Mouse (Mus musculus) heart, embryonic 16.5 days (tissue): ENCODE measurements around the gene Cdc42ep1. TPM values are rescaled to one million over a fixed set of nuclear protein-coding genes. Genes with fewer than 3 reads are reported as not detected.
A peak's percentile ranks its signal among the peaks of the same experiment; 100 is the strongest.
"Not testable (repeated sequence)": the region's sequence is repeated elsewhere in the genome, so short reads cannot be mapped to it uniquely, and the experiment has no call there.

Experiments used
- ATAC-seq: fragments of 200-750 bp; cut with Nextera tagmentation; replicated peaks from 2 replicates; pipeline ENCODE4 v1.8.0; 2017; ENCODE audit warnings: moderate number of reproducible peaks; ENCODE audit not compliant: insufficient read depth, low FRiP score; ENCODE audit errors: extremely low read depth
- H3K27ac ChIP-seq: fragments of 300-500 bp; sonication (generic); 2 replicates; pipeline ENCODE4 v1.5.1; 2014; ENCODE audit warnings: mild to moderate bottlenecking, low read length, control low read depth, moderate library complexity
- H3K27me3 ChIP-seq: fragments of 300-500 bp; sonication (generic); 2 replicates; pipeline ENCODE4 v1.6.1; 2014; ENCODE audit warnings: low read length, mixed read lengths; ENCODE audit not compliant: control insufficient read depth, insufficient read depth
- H3K36me3 ChIP-seq: fragments of 300-500 bp; sonication (generic); 2 replicates; pipeline ENCODE4 v1.6.1; 2014; ENCODE audit not compliant: control insufficient read depth, insufficient read depth
- H3K4me1 ChIP-seq: fragments of 300-500 bp; sonication (generic); 2 replicates; pipeline ENCODE4 v1.6.1; 2014; ENCODE audit warnings: low read length, mixed read lengths; ENCODE audit not compliant: control insufficient read depth, insufficient read depth
- H3K4me2 ChIP-seq: fragments of 300-500 bp; sonication (generic); 2 replicates; pipeline ENCODE4 v1.6.1; 2014; ENCODE audit warnings: low read depth, mild to moderate bottlenecking, control low read depth, low read length
- H3K4me3 ChIP-seq: fragments of 300-500 bp; sonication (generic); 2 replicates; pipeline ENCODE4 v1.5.1; 2014; ENCODE audit warnings: mild to moderate bottlenecking, control low read depth, low read length
- H3K9ac ChIP-seq: fragments of 300-500 bp; sonication (generic); 2 replicates; pipeline ENCODE4 v1.6.1; 2014; ENCODE audit warnings: low read length, control low read depth
- H3K9me3 ChIP-seq: fragments of 300-500 bp; sonication (generic); replicated peaks from 2 replicates; pipeline ENCODE4 v1.6.1; 2016; ENCODE audit warnings: low read length; ENCODE audit not compliant: control insufficient read depth
- WGBS: fragments of 180-500 bp; shearing (Covaris S2); extraction: QIAGEN DNeasy Blood & Tissue Kit; methylation state at CpG from one replicate; pipeline ENCODE4 v1.1.7; 2014; 5-methylcytosine and 5-hydroxymethylcytosine counted together
- polyA plus RNA-seq: library from polyadenylated mRNA; unstranded; fragments of >200 nt; fragmentation: Nextera tagmentation; extraction: Ambion mirVana; gene quantifications from 2 replicates; pipeline ENCODE4 v1.2.1, GENCODE M21; 2015

The Cdc42ep1 gene
- polyA plus RNA-seq, 1 experiment from 2014 or later = 29.4 TPM

DNA sequence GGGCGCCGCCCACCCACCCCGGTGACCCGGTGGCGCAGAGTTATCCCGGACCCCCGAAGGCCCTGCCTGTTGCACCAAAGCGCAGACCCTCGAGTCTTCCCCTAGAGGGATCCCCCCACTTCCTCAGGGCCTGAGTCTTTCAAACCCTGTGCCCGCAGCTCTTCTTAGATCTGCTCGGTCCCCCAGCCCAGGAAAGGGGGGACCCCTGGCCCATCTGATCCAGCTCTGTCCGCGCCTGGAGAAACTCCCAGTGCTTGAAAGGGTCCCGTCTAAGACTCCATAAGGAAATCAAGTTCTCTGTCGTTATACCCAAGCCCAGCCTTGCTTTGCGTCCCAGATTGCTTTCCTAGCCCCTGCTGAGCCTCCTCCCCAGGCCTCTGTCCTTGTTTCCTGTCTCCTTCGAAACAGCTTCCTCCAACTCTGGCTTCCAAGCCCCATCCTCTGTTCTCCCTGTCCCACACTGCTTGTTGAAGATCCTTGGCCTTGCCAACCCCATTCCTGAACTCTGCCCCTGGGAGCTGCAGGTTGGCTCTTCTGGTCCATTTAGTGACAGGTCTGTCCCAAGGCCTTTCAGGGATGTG is 35.5 kb downstream of the Cdc42ep1 start:
- ATAC-seq = no peak; the same call in 1 of the 2 replicates
- H3K27me3 ChIP-seq = no peaks in the 10 kb centered on the region
- H3K4me2 ChIP-seq = peak overlapping the region; percentile 67
- H3K27ac ChIP-seq = peak overlapping the region; percentile 99
- H3K36me3 ChIP-seq = peaks cover 17% of the 10 kb centered on the region
- H3K4me3 ChIP-seq = peak overlapping the region; percentile 92
- H3K9me3 ChIP-seq = no peaks in the 10 kb centered on the region
- under 1% methylated on average over 17 of the region's 17 CpGs for WGBS
- peak overlapping the region; percentile 95 for H3K9ac ChIP-seq
- peaks cover 21% of the 10 kb centered on the region for H3K4me1 ChIP-seq

DNA sequence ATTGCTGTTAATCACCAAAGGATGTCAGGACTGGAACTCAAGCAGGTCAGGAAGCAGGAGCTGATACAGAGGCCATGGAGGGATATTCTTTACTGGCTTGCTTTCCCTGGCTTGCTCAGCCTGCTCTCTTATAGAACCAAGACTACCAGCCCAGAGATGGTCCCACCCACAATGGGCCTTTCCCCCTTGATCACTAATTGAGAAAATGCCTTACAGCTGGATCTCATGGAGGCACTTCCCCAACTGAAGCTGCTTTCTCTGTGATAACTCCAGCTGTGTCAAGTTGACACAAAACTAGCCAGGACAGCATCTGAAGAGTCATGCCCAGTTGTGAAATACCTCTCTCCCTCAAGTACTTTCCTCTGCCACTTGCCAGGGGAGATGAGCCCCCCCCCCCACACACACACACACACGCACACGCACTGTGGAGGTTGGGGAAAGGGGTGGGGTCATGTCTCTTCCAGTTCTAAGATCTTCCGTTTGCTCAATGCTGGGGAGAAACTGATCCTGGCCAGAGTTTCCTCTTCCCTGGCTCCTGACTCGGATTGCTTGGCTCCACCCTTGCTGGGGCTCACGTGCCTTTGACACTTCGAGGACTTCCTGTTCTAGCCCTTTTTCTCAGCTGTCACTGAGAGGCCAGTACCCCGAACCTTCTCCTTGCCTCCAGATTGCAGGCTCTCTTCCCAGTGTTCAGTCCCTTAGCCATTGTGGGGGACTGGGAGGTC is 36.5 kb downstream of the Cdc42ep1 start:
- 33% methylated on average over 7 of the region's 7 CpGs for WGBS
- not testable (repeated sequence) for H3K4me2 ChIP-seq, H3K9ac ChIP-seq

DNA sequence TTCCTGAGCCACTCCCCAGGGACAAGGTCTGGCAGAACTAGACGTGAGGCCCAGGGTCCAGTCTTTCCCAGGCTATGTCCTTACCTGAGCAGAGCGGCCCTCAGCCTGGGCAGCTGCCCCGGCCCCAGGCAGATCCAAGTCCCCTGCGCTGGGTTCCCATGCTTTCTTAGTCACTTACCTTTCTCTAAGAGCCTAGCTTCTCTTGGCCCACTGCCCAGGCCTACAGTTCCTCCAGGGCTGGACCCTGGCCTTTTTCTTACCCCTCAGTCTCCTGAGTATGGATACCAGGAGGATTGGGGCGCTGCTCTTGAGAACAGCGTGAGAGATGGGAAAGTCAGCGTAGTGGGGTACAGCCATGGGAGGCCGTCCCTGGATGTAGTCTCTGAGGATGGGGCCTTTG is 38.0 kb downstream of the Cdc42ep1 start:
- no peaks in the 10 kb centered on the region for H3K9me3 ChIP-seq
- no peak overlapping the region for H3K4me2 ChIP-seq
- H3K9ac ChIP-seq = no peak overlapping the region
- H3K27me3 ChIP-seq = no peaks in the 10 kb centered on the region
- no peak overlapping the region for H3K4me3 ChIP-seq
- H3K4me1 ChIP-seq = peaks cover 21% of the 10 kb centered on the region
- 89% methylated on average over 8 of the region's 8 CpGs for WGBS
- ATAC-seq = no peak
- peaks cover 38% of the 10 kb centered on the region for H3K36me3 ChIP-seq
- H3K27ac ChIP-seq = no peak overlapping the region

More for the DNA sequence above, 36.5 kb downstream of the Cdc42ep1 start:
- H3K36me3 ChIP-seq = peaks cover 24% of the 10 kb centered on the region
- peaks cover 21% of the 10 kb centered on the region for H3K4me1 ChIP-seq
- not testable (repeated sequence) for ATAC-seq, H3K27me3 ChIP-seq, H3K9me3 ChIP-seq, H3K4me3 ChIP-seq
- H3K27ac ChIP-seq = peak overlapping the region; percentile 27

DNA sequence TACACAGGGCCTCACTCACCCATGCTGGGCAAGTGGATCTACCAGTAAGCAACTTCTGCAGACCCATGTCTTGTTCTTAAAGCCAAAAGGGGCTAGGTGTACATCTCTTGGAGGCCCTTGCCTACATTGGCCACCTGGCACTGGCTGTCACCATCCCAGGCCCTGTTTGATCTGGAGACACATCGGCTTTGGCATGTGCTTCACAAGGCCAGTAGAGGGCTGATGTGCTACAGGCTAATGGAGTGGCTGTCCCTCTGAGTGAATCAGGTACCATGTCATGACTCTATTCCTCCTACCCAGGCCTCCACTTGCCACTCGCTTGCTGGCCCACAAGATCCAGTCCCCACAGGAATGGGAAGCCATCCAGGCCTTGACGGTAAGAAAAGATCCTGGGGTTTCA is 39.4 kb downstream of the Cdc42ep1 start:
- Histone ChIP-seq H3K4me3 (no peak overlapping the region), H3K9me3 (no peaks in the 10 kb centered on the region), H3K27ac (no peak overlapping the region), H3K4me1 (peaks cover 12% of the 10 kb centered on the region), H3K27me3 (no peaks in the 10 kb centered on the region), H3K9ac (no peak overlapping the region), H3K4me2 (no peak overlapping the region), H3K36me3 (peaks cover 52% of the 10 kb centered on the region)
- ATAC-seq = no peak
- 84% methylated on average over 3 of the region's 3 CpGs for WGBS

DNA sequence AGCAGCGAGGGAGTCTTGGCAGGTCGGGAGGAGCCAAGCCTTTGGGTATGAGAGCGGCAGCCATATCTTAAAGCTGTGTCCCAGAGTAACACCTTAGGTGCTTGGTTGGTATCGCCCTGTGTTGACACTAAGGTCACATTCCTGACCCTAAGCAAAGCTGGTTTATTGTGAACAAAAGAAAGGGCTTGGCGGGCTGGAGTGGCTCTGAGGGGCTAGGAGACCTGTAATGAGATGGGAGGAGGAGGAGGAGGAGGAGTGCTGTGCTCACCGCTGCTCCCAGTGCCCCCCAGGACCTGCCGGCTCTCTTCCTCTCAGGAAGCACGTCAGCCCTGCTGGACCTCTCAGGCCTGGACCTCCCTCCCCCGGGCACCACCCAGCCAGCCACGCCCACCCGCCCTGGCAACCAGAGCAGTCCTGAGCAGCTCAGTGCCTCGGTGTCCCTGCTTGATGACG is 47.0 kb downstream of the Cdc42ep1 start:
- Histone ChIP-seq H3K9me3 (no peaks in the 10 kb centered on the region), H3K4me1 (peaks cover 29% of the 10 kb centered on the region), H3K27ac (no peak overlapping the region), H3K27me3 (no peaks in the 10 kb centered on the region), H3K9ac (no peak overlapping the region), H3K4me2 (no peak overlapping the region), H3K4me3 (no peak overlapping the region), H3K36me3 (peaks cover 50% of the 10 kb centered on the region)
- no peak for ATAC-seq
- WGBS = 39% methylated on average over 13 of the region's 13 CpGs

DNA sequence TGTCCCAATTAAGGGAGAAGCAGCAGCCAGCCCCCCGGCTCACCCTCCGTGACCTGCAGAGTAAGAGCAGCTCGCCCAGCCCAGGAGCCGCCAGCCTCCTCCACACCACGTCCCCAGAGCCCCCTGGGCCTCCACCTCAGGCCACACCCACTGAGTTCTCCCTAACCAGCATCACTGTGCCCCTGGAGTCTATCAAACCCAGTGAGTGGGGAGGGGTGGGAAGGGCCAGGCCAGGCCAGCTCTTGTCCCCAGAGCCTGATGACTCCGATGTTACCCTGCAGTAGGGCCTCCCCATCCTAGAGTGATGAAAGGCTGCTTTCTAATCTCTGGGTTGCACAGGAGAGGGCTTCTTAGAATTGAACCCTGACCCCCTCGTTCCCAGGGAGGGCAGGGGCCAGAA is 50.0 kb downstream of the Cdc42ep1 start:
- no peak overlapping the region for H3K27ac ChIP-seq
- ATAC-seq = no peak
- H3K36me3 ChIP-seq = peaks cover 22% of the 10 kb centered on the region
- peak overlapping the region; percentile 3; the same call in 1 of the 2 replicates for H3K9ac ChIP-seq
- no peaks in the 10 kb centered on the region for H3K9me3 ChIP-seq
- no peak overlapping the region for H3K4me2 ChIP-seq
- H3K4me3 ChIP-seq = no peak overlapping the region
- H3K4me1 ChIP-seq = peaks cover 38% of the 10 kb centered on the region
- 49% methylated on average over 7 of the region's 7 CpGs for WGBS
- no peaks in the 10 kb centered on the region for H3K27me3 ChIP-seq

DNA sequence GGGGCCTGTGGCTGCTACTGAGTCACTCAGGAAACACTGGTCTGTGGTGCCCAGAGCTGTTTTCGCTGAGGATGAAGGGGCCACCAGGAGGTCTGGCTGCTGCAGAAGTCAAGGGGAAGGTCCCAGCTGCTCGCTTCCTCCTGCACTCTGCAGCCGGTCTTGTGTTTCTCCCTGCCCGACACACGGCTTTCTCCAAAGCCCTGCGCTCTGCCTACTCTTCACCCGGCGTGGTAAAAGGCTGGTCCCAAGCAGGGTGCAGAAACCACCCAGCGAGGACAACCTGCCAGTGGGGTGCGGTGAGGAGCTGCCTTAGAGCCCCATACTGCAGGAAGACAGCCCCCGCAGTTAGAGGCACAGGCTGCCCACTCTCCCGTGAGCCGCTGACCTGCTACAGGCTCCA is 52.3 kb downstream of the Cdc42ep1 start:
- no peak for ATAC-seq
- no peaks in the 10 kb centered on the region for H3K27me3 ChIP-seq
- H3K4me2 ChIP-seq = no peak overlapping the region
- peaks cover 48% of the 10 kb centered on the region for H3K4me1 ChIP-seq
- no peaks in the 10 kb centered on the region for H3K9me3 ChIP-seq
- H3K9ac ChIP-seq = no peak overlapping the region
- no peak overlapping the region for H3K4me3 ChIP-seq
- 59% methylated on average over 13 of the region's 13 CpGs for WGBS
- H3K27ac ChIP-seq = peak overlapping the region; percentile 33
- peaks cover 11% of the 10 kb centered on the region for H3K36me3 ChIP-seq

DNA sequence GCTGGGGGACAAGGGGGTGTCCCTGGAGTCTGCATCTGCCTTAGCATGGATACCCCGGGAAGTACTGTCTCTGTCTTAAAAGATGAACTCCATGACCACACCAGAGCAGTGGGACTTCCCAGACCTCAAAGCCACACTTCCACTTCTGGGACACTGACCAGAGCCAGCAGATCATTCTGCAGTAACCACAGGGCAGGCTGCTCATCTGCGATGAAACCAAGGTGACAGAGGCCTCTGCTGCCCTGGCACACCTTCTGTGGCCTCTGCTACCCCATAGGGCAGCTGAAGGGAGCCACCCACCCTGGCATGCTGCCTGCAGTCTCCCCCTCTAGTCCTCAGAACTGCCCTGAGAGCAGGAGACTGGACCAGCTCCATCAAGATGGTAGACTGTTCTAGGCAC is 53.3 kb downstream of the Cdc42ep1 start:
- WGBS = 62% methylated on average over 2 of the region's 2 CpGs
- ATAC-seq = no peak
- H3K9ac ChIP-seq = no peak overlapping the region
- H3K36me3 ChIP-seq = peaks cover 11% of the 10 kb centered on the region
- no peak overlapping the region for H3K4me2 ChIP-seq
- no peak overlapping the region for H3K4me3 ChIP-seq
- H3K4me1 ChIP-seq = peaks cover 51% of the 10 kb centered on the region
- peak overlapping the region; percentile 9; the same call in 1 of the 2 replicates for H3K27ac ChIP-seq
- no peaks in the 10 kb centered on the region for H3K27me3 ChIP-seq
- no peaks in the 10 kb centered on the region for H3K9me3 ChIP-seq

DNA sequence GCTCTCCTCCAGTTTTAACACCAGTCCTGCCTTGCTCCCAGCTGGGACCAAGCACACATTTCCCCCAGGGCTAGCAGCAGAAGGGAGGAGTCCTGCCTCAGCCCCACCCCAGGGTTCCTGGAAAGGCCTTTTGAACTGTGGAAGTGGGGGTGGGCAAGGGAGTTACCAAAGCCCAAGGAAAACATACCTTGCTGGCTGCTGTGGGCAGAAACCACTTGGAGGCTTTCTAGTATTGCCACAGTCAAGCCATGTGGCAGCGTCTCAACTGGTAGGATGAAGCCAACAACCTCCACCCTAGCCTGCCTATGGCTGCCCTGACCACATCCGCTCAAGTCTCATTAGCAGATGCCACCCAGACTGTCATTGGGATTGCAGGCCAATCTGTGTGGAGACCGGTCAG is 53.7 kb downstream of the Cdc42ep1 start:
- Histone ChIP-seq H3K36me3 (peaks cover 9% of the 10 kb centered on the region), H3K4me3 (no peak overlapping the region), H3K27ac (peak overlapping the region; percentile 9; the same call in 1 of the 2 replicates), H3K4me2 (no peak overlapping the region), H3K27me3 (no peaks in the 10 kb centered on the region), H3K9me3 (no peaks in the 10 kb centered on the region), H3K9ac (no peak overlapping the region), H3K4me1 (peaks cover 55% of the 10 kb centered on the region)
- 81% methylated on average over 3 of the region's 3 CpGs for WGBS
- ATAC-seq = no peak
